Mouse (Mus musculus) cerebellum, postnatal 36 days (tissue): ENCODE results near the gene Hao2.

Experiments used
- DNase-seq, 2 experiments: peaks; one replicate each; pipeline ENCODE4 v3.0.0; 2021 to 2022; ENCODE audit warnings: mixed read lengths in 2 of 2

The Hao2 gene

DNA sequence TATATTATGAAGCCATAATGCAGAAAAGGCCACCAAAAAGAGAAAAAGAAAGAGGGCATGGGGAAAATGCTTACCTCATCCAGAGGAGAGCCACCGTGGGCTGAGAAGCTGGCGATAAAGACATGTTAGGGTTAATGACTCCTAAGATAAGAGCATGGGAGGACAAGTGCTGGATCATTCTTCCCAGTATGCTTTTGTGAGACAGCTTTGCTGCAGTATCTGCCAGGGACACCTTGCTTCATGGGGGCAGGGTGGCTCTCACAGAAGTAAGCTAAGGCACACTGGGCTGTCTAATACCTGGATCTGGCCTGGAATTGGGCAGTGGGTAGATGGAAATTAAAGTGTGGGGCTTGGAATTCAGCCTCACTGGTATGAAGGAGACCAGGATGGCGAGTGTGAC is 37.9 kb downstream of the Hao2 start:
- no peak for DNase-seq

- DNase-seq = no peak
Observed at GRCm38 (mm10) chr3:98853685-98854084, 39.4 kb downstream of the Hao2 start.

DNA sequence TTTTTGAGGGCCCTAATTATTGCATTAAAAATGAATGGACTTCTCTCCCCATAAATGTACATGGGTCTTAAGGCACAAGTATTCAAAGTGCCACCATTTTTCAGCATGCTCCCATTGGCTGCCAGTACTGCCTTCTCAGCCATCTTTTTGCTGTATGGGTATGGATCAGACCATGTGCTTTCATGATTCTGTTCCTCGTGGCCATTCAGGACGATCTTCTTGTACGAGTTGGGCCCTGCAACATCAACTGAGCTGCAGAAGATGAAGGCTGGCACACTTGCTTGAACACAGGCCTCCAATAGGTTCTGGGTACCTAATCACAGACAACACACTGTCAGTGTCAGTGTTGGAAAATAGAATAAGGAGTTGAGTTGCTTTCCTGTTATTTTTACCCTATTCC is 40.0 kb downstream of the Hao2 start:
- DNase-seq = no peak

DNA sequence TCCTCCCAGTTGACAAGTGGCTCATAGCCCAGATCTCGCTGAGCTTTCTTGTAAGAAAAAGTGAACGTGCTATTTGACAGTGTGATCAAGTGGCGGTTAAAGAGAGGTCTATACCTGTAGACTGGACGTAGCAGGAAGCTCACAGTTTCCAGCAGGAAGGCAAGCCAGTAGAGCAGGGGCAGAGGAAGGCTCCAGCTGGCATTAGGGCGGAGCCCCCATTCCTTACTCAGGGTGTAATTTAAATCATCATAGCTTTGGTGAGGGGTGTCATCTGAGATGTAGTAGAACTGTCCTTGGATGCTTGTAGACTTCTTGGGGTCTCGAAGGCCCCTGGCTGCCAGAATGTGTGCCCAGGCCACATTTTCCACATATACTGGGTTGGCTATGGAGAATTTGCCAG is 40.4 kb downstream of the Hao2 start:
- DNase-seq = no peak

DNA sequence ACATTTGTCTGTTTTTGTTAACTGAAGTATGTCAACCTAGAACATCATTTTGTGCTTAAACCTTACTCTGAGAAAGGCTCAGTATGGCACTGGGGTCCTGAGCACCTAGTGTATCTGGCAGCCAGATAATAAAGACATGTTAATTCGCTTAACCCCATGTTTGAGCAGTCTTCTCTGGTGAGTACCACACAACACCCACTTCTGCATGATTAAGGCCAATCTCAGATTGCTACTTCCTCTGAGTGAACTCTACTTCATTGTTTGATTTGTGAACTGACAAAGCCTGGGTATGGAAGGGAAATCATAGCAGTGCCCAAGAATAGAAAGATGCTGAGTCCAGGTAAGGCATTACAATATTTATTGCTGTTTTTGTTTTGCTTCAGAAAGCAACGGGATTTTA is 41.2 kb downstream of the Hao2 start:
- DNase-seq = no peak

- DNase-seq = no peak
Observed at GRCm38 (mm10) chr3:98850262-98850661, 42.8 kb downstream of the Hao2 start.

- DNase-seq = no peak
Observed at GRCm38 (mm10) chr3:98848898-98849297, 44.1 kb downstream of the Hao2 start.
